ENCODE assay signal across 31 mouse cellular contexts in the genomic region with DNA sequence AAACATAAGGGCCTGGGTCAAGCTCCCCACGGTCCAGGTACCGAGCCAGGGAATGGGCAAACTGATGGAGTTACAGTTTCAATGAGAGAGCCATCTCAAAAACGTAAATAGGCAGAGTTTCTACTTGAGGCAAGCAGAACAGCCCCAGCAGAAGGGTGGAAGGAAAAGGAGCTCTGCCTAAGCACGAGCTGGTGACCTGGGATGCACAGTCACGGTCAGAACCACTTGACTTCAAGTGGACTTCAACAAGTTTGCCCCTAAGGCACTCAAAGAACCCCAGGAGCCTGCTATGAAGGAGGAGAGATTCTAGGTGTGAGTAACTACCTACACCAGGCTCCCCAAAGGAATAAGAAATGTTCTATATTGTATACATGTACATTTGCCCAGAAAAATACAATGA. TPM values are rescaled to one million over a fixed set of nuclear protein-coding genes. Genes with fewer than 3 reads are reported as not detected.
DNase-seq lines count a peak whose midpoint lies in the region; ATAC-seq and TF ChIP-seq lines count a peak whose summit lies in the region.
"Had no signal": no experiment of that assay in that cellular context is flagged by ENCODE, and none has a peak within 500 bp of the region (broad histone marks: within the 10 kb centered on the region; RNA-seq: fewer than 3 reads in every experiment).

No protein-coding gene starts in this region.

- no peak for TF ChIP-seq POLR2A in ES-Bruce4 (IDR thresholded peaks at IDR 0.05; ENCODE audit: insufficient read depth, low read length)

- no peaks in the 10 kb centered on the region for H3K4me1 ChIP-seq in ES-Bruce4 (ENCODE audit: control insufficient read depth, insufficient read depth, low read length)
- H3K4me1 ChIP-seq in lung, postnatal 0 days (ENCODE audit: insufficient read depth, low read depth, low read length) = no peaks in the 10 kb centered on the region
- H3K4me1 ChIP-seq: embryonic facial prominence, embryonic 10.5 days; embryonic facial prominence, embryonic 13.5 days; forebrain, embryonic 12.5 days; hindbrain, embryonic 10.5 days; hindbrain, embryonic 13.5 days; intestine, embryonic 15.5 days had no signal

- intact Hi-C loops in heart, postnatal 25 days (cut with DNase I) = no loop called here

- DNase-seq in heart, adult 11 months = peak; percentile 86
- no peak for DNase-seq in heart, postnatal 25 days (ENCODE audit: low spot score)
- DNase-seq in lung, postnatal 0 days (ENCODE audit: low spot score) = peak; percentile 74
- peak; percentile 68 for DNase-seq in lung, postnatal 36 days
- no peak for DNase-seq in layer of hippocampus, adult 2 months (ENCODE audit: low spot score in 2 of 2)
- DNase-seq in neural tube, embryonic 10.5 days (ENCODE audit: extremely low spot score, low spot score) = no peak
- DNase-seq: adrenal gland, adult 2 months; adrenal gland, postnatal 14 days; B cell, adult 2 months; cerebellum, adult 11 months; cerebellum, adult 2 months; cerebellum, adult 9-11 months; cerebellum, postnatal 36 days; embryo, embryonic 11 days; gastrocnemius, postnatal 14 days; heart, adult 2 months; heart, postnatal 36 days had no signal

- H3K27me3 ChIP-seq in ES-Bruce4 (ENCODE audit: control insufficient read depth, insufficient read depth, low read length, poor library complexity, severe bottlenecking) = no peaks in the 10 kb centered on the region
- no peaks in the 10 kb centered on the region for H3K27me3 ChIP-seq in lung, postnatal 0 days (replicated peaks; ENCODE audit: insufficient read depth, low read length)
- H3K27me3 ChIP-seq: CH12.LX; embryonic facial prominence, embryonic 13.5 days; forebrain, embryonic 12.5 days; hindbrain, embryonic 13.5 days; intestine, embryonic 15.5 days; Patski had no signal

- WGBS in lung, postnatal 0 days = 56% methylated on average over 5 of the region's 5 CpGs

- no peak overlapping the region for H3K4me2 ChIP-seq in lung, postnatal 0 days (replicated peaks; ENCODE audit: low read depth, low read length)
- H3K4me2 ChIP-seq: embryonic facial prominence, embryonic 13.5 days; forebrain, embryonic 12.5 days; hindbrain, embryonic 13.5 days; intestine, embryonic 15.5 days had no signal

- H3K9ac ChIP-seq in ES-Bruce4 (ENCODE audit: low read depth, poor library complexity, severe bottlenecking) = no peak overlapping the region
- H3K9ac ChIP-seq in lung, postnatal 0 days (replicated peaks; ENCODE audit: low read depth) = no peak overlapping the region
- H3K9ac ChIP-seq: embryonic facial prominence, embryonic 13.5 days; forebrain, embryonic 12.5 days; hindbrain, embryonic 13.5 days; intestine, embryonic 15.5 days had no signal

- H3K36me3 ChIP-seq in ES-Bruce4 (ENCODE audit: control insufficient read depth, insufficient read depth, low read length, poor library complexity, severe bottlenecking) = peaks cover 17% of the 10 kb centered on the region
- 0 out of 2 replicates have a peak, but pooled peaks cover 12% of the 10 kb centered on the region for H3K36me3 ChIP-seq in lung, postnatal 0 days (ENCODE audit: insufficient read depth, low read length)

- no peak for TF ChIP-seq EP300 in ES-Bruce4 (IDR thresholded peaks at IDR 0.05; ENCODE audit: insufficient read depth, low read depth, low read length)
- no peak for TF ChIP-seq EP300 in lung, postnatal 0 days (IDR thresholded peaks at IDR 0.05)

- H3K4me3 ChIP-seq in ES-Bruce4 (ENCODE audit: low read depth, low read length) = no peak overlapping the region
- no peak overlapping the region for H3K4me3 ChIP-seq in lung, postnatal 0 days (ENCODE audit: low read depth, low read length)
- no peak overlapping the region for H3K4me3 ChIP-seq in layer of hippocampus, adult 2 months
- H3K4me3 ChIP-seq: embryonic facial prominence, embryonic 10.5 days; embryonic facial prominence, embryonic 13.5 days; erythroblast, embryonic 14.5 days; forebrain, embryonic 12.5 days; heart, adult 2 months; heart, embryonic 10.5 days; hindbrain, embryonic 10.5 days; hindbrain, embryonic 13.5 days; intestine, embryonic 15.5 days had no signal

- no peak for TF ChIP-seq CTCF in ES-Bruce4 (IDR thresholded peaks at IDR 0.05; ENCODE audit: low read depth, low read length)
- no peak for TF ChIP-seq CTCF in lung, postnatal 0 days (IDR thresholded peaks at IDR 0.05)
- no peak for TF ChIP-seq CTCF in layer of hippocampus, adult 2 months (conservative IDR thresholded peaks at IDR 0.05)

- H3K9me3 ChIP-seq in ES-Bruce4 (replicated peaks; ENCODE audit: control insufficient read depth, insufficient read depth, low read length, poor library complexity, severe bottlenecking) = no peaks in the 10 kb centered on the region
- no peaks in the 10 kb centered on the region for H3K9me3 ChIP-seq in lung, postnatal 0 days (ENCODE audit: low read length)
- H3K9me3 ChIP-seq: embryonic facial prominence, embryonic 10.5 days; embryonic facial prominence, embryonic 13.5 days; forebrain, embryonic 12.5 days; G1E; heart, embryonic 10.5 days; hindbrain, embryonic 10.5 days; hindbrain, embryonic 13.5 days; intestine, embryonic 15.5 days had no signal

- peak; percentile 83 for ATAC-seq in lung, postnatal 0 days
- ATAC-seq: forebrain, embryonic 16.5 days; hindbrain, embryonic 16.5 days; intestine, embryonic 15.5 days; Patski had no signal

- H3K27ac ChIP-seq in ES-Bruce4 (ENCODE audit: insufficient read depth, low read length) = peak overlapping the region; percentile 33
- H3K27ac ChIP-seq in lung, postnatal 0 days (ENCODE audit: low read length) = no peak overlapping the region
- no peak overlapping the region for H3K27ac ChIP-seq in layer of hippocampus, adult 2 months
- H3K27ac ChIP-seq: embryonic facial prominence, embryonic 10.5 days; embryonic facial prominence, embryonic 13.5 days; forebrain, embryonic 12.5 days; heart, adult 2 months; heart, embryonic 10.5 days; hindbrain, embryonic 10.5 days; hindbrain, embryonic 13.5 days; intestine, embryonic 15.5 days had no signal

RNA-seq across cellular contexts. Expression of a gene that starts 32.0 kb away (rescaled TPM):
- 1 to 10 TPM; 2.8 to 3.3 TPM for total RNA-seq in heart, postnatal 25 days (2021)
- 12.7 and 14.1 TPM in 2 replicates for polyA plus RNA-seq in ES-Bruce4 (2011; ENCODE audit: insufficient read depth, insufficient read length, low read depth, missing spikeins)
- polyA plus RNA-seq in lung, postnatal 0 days (2015; fragmentation: Nextera tagmentation; extraction: Ambion mirVana) = 4.8 and 5.0 TPM in 2 replicates
- total RNA-seq in layer of hippocampus, adult 2 months (2021) = 1 to 10 TPM; 7.3 to 8.7 TPM

RNA-seq across cellular contexts. Expression of a gene that starts 32.1 kb away (rescaled TPM):
- 100 to 1,000 TPM; 126 TPM for total RNA-seq in heart, postnatal 25 days (2021)
- polyA plus RNA-seq in ES-Bruce4 (2011; ENCODE audit: insufficient read depth, insufficient read length, low read depth, missing spikeins) = 281 and 327 TPM in 2 replicates
- polyA plus RNA-seq in lung, postnatal 0 days (2015; fragmentation: Nextera tagmentation; extraction: Ambion mirVana) = 103 and 128 TPM in 2 replicates
- total RNA-seq in layer of hippocampus, adult 2 months (2021) = 100 to 1,000 TPM; 300 to 303 TPM

Comparison
In these comparisons a context has a peak if more than half of its experiments do, and no peak if none do; other contexts are left out.
1. DNase-seq: peak in heart, adult 11 months (single experiment), lung, postnatal 0 days (single experiment) and lung, postnatal 36 days (single experiment); none in heart, postnatal 25 days (single experiment), layer of hippocampus, adult 2 months (0 of 2) and neural tube, embryonic 10.5 days (single experiment).